Mouse (Mus musculus) activated CD4-positive, CD25-positive, alpha-beta regulatory T cell, adult 4 months (primary cell): ENCODE data around the gene Cdca7. TPM values are rescaled to one million over a fixed set of nuclear protein-coding genes. Genes with fewer than 3 reads are reported as not detected.

Experiments
- ATAC-seq: one replicate; pipeline ENCODE4 v1.8.0; 2017
- polyA plus RNA-seq, 2 experiments: library from polyadenylated mRNA; unstranded; fragments of 100-300 nt; shearing (Covaris generic); gene quantifications; one replicate each; pipeline ENCODE4 v1.2.1; 2017

The Cdca7 gene
- polyA plus RNA-seq, 2 experiments from 2014 or later, result 31.9 to 53.0 TPM

DNA sequence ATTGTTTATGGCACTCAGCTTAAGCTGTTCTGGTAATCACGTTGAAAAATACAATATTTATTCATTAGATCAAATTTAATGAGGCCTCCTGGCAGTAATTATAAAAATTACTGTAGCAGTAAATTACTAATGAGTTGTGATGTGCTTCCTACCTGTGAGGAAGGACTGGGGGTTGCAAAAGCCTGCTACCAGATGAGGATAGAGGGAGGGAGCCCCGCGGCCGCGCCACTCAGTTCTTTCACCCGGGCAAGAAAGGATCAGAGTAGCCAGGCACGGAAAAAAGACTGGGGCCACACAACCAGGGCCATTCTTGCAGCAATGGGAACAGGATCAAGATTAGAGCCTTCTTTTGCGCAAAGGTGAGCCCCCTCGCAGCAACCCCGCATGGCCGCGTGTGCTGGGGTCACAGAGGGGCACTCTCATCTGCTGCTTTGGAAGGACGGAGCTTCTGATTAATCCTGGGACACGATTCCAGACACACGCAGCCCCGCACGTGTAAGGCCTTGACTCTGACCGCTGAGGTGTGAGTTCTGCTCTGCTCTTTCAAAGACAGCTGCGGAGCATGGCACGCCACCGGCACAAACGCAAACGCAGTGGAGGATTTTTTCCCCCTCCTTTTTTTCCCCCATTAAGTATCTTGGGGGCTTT lies 23.2 kb downstream of the Cdca7 start:
- ATAC-seq, result no peak

DNA sequence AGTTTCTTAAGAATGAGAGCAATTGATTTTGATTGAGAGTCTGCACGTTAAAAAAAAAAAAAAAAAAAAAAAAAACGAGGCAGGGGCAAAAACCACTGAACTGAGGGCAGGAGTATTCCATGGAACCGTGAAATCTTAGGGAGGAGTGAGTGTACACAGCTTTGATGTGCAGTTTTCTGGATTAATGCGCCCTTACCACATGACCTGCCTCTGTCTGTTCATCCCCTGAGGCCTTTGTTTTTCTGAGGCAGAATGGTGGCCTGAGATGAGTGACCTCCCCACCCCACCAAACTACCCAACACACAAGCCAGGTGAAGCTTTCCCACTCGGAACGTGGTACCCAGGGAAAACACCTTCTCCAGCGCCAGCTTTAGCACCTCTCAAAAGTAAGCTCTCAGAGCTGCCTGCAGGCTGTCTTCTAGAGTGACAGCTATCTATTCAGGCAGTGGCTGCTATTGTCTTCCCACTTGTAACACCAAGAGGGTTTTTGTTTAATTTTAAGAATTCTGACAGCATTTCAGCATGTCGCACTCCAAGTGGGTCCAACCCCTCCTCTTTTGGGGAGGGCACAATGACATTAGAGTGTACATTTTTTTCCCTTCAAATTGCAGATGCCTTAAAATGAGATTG lies 23.9 kb downstream of the Cdca7 start:
- no peak for ATAC-seq

DNA sequence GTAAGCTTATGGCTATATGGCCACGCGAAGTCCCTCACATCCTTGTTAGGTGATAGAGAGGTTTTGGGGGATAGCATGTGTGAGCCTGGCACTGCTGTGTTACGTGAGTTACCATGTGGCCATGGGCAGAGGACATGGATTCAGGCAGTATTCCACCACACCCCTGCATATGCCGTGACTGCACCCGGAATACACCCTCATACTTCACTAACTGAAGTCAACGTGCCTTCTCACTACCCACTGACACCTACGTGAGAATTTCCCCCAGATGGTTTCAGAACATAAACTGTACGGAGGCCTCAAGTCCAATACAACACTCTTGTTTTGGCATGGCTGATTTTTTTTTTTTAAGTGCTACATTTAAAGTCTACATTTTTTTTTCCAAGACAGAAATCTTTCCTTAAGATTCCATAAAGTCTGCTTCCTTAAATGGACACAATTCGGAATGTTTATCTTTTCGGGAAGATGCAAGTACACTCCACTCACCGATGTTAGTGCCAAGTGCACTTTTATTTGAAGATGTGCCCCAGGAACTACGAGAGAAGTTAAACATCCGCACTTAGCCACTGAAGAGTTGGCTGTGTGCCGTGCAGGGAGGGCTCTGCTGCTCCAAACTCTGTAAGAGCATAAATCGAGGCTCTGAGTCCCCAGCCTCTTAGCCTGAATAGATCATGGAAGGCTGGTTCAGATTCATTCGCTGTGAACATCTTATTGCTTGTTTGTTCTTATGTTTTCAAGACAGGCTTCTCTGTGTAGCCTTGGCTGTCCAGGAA lies 26.3 kb downstream of the Cdca7 start:
- ATAC-seq, result no peak

DNA sequence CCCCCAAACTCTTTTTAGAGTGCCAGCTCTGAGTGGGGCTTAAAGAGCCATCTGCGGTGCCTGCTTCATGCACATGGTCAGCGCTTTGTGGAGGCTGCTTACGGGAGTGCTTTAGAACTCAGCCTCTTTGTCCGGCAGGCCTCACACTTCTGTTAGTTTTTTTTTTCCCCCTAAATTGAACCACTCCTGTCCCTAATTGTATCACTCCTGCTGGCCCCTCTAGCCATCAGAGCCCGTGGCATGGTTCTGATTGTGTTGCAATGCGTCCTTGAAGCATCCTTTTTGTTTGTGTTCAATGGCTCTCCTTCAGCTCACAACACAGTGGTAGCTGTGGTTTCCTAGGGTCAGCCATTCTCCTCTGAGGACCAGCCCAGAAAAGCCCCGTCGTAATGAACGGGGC lies 27.7 kb downstream of the Cdca7 start:
- ATAC-seq, result no peak

DNA sequence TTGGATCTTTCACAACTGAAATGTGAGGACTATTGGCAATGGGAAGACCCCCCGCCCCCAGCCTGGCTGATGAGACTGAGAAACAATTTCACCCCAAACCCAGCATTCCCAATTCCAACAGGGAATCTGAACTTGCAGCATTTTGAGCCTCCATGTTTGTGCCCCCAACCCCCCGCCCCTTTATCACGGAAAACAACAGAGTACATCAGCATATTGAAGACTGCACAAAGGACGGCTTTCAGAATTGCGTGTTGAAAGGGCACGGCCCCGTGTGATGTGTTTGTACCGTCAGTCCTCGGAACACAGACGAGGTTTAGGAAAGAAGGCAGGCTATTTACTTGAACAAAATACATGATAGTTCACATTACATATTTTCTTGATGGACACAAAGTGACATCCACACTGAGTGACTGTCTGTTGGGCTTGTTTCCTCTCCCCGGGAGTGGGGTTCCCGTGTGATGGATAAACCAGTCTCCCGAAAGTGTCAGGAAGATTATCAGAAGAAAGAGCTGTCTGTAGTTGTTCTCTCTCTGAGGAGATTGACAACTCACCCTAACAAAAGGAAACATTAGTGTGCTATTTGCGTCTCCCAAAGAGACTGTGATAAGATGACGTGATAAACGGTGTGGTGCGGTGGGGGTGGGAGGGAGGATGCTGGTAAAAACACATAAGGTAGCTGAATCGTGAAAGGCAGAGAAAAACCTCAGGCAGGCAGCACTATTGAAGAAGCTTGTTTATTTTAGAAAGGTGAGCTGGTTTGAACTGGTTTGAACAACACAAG lies 32.1 kb downstream of the Cdca7 start:
- ATAC-seq, result no peak

DNA sequence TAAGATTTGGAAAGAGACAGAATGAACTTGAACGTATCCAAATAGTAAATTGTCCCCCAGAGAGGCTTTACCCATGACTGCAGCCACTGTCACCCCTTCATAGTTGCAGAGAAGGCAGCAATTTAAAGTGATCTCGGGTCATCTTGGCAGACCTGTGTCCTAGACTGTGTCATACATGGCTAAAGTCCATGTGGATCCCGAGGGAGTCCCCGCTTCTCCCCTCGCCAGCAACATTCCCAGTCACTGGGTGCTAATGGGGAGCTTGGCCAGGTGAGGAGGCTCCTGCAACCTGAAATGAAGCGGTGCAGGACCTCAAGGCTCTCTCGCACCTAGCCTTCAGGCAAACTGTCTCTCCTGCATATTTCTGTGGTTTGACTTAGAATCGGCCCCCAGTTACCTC lies 32.9 kb downstream of the Cdca7 start:
- no peak for ATAC-seq

DNA sequence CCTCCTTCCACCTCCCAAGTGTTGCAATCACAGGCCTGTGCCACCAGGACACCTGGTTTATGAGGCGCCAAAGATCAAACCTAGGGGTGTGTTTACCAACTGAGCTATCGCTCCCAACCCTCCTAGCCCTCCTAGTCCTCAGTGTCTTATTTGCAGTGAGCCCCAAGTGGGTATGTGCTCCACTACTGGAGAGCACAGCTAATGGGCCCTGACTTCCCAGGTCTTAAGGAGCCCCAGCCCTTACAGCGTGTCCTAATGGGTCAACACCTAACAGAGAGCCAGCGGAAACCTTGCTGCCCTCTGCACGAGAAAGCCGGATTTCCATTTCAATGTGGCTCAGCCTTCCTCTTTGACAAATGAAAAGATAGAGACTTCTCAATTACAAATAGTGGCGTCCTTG lies 39.6 kb downstream of the Cdca7 start:
- ATAC-seq, result no peak

DNA sequence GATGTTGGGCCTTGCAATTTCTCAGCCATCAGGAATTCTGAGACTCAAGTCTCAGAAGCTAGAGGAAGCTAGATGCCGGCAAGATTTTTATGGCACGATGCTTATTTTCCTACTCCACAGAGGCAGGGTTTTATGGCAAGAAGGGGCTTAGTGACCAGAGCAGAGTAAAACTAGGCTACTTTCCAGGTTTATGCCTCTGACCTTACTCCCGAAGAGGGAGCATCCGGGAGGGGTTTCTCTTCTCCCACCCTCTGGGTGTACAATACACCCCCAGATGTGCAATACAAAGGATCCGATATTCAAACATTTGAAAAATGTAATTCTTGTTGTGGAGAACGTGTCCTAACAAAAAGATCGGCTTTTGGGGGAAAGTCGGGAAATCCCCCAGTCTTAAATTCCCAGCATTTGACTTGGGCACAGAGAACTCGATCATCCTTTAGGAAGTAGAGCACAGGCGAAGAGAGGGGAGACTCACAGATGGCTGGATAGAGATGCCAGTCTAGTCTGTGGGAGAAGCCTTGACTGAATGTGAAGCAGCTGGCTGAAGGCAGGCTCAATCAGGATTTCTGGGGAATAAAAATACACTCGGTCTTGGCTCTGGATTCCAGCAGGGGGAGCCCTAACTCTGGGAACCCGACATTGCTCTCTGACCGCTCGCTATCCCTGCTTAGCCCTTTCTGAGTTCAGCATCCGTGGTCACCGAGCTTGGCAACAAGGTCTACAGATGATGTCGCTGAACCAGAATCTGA lies 40.2 kb downstream of the Cdca7 start:
- ATAC-seq, result no peak

DNA sequence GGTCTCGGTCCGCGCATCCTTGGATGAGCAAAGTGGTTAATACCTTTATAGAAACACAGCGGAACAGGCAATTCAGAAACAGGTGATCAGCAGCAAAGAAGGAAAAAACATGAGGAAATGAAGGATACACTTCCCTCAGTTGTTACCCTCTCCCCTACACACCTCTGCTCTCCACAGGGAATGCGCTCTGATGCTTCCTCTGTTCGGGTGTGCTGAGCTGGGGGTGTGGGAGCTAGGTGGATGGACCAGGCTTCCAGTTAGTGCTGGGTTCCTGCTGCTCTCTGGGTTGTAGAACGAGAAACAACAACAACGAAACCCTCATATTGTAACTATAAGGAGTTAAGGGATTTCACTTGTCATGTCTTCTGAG lies 40.7 kb downstream of the Cdca7 start:
- ATAC-seq, result no peak

DNA sequence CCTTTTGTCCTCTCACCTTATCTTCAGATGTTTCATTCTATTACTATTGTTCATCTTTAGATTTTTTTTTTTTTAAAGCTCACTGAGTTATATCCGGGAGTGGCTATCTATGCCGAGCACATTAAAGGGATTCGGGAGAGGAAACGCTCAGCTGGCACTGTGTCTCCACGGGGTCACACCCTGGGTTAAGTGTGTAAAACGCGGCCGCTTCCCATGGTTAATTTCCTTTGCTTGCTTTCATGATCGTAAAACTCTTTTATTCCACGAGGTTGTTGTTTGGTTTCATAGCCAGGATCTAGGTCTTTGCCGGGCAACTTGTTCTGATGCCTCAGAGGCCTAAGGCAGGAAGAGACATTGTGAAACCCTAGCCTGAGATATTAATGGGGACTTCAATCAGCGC lies 48.1 kb downstream of the Cdca7 start:
- ATAC-seq, result no peak

DNA sequence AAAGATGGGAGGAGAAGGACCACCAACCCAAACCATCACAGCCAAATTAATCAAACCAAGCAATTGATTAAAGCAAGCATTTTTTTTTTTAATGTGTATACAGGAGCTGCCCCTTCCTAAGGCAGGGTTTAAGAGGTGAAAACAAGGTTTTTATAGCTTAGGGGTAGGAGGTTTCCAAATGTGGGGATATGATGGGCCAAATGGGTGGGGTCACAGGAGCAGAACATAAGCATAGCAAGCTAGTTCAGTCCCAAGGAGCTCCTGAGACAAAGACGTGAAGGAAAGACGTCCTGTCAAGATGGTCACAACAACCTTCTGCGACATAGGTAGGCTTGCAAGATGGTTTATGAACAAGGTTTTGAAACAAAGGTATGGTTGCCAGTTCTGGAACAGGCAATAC lies 49.6 kb downstream of the Cdca7 start:
- no peak for ATAC-seq

DNA sequence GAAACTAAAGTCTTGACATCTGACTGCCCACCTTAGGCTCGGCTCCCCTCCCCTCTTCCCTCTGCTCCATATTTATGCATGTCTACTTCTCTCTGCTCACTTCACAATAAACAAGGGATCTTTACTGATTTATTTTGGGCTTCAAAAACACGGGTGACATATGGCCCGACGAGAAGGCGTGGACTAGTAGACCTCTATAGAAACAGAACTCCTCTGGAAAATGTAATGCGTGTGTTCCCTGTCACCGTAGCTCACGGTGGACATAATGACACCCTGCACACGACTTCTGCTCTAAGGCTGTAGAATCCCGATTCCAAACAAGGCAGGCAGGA lies 53.0 kb downstream of the Cdca7 start:
- no peak for ATAC-seq

DNA sequence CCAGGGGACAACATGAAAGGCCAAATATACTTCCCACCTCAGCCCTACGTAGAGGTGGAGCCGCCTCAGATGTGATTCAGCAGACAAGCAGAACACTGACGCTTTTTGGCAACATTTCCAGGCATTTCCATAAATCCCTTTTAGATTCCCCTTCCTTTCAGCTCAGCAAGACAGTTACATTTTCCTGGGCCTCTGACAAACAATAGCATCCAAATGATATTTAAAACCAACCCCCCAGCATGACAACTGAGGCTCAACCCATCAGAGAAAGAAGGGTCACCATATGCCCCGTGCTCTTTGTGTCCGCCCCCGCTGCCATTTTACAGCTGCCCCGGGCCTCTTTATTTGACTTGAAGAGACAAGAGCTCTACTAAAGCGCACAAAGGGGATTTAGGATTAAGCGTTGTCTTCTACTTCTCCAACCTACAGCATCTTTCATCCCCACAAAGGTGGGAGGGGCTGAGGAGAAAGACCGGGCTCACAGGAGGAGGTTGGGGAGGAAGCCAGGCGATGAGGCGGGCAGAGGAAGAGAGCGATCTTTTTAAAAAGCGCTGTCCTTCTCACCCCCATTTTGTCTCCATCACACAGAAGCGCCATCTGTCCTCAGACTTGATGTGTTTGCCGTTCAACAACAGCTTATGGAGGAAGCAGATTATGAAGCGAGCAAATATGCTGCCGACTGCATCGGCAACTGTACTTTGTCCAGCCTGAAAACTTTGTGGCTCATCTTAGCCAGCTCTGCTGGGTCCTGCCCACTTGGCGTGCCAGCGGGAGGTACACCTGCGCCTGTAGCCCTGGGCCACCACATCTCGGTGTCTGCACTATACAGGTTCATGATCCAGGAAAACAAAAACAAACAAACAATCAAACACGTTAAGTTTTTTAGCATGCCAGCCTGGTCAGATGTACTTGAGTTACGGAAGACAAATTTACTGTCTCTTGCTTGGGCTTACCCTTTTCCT lies 53.7 kb downstream of the Cdca7 start:
- no peak for ATAC-seq

DNA sequence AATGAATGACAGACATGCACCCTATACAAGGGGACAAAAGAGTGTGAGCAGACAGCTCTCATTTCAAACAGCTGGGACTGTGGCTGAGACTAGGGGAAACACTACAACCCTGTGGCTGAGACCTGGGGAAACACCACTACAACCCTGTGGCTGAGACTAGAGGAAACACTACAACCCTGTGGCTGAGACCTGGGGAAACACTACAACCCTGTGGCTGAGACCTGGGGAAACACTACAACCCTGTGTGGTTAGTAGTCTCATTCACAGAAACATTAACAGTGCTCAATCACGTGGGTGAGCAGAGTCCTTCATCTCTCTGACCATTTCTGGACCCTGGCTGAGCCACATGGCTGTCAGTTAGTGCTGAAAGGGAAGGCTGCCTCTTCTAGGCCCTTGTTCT lies 59.9 kb downstream of the Cdca7 start:
- ATAC-seq, result no peak

Other genes with a start within 250 kb of the Cdca7 start
- gene Map3k20, start 190.5 kb upstream of the Cdca7 start, polyA plus RNA-seq, result under 1 TPM; 0.42 to 0.55 TPM